Mouse (Mus musculus) layer of hippocampus, adult 2 months (tissue): ENCODE measurements around the gene Slc12a7. TPM values are rescaled to one million over a fixed set of nuclear protein-coding genes. Genes with fewer than 3 reads are reported as not detected.
"Not testable (repeated sequence)": the region's sequence is repeated elsewhere in the genome, so short reads cannot be mapped to it uniquely, and the experiment has no call there.

Source experiments
- DNase-seq, 2 experiments: peaks; one replicate each; pipeline ENCODE4 v3.0.0; 2022; ENCODE audit warnings: low spot score in 2 of 2
- H3K27ac ChIP-seq: fragments of 200-600 bp; 2 replicates; pipeline ENCODE4 v1.8.1; 2022
- H3K4me3 ChIP-seq: fragments of 200-600 bp; 2 replicates; pipeline ENCODE4 v1.8.1; 2022; ENCODE audit warnings: mild to moderate bottlenecking
- CTCF ChIP-seq: fragments of 200-600 bp; conservative IDR thresholded peaks from 2 replicates; pipeline ENCODE4 v1.8.1; 2022; ENCODE audit warnings: antibody characterized with exemption, mild to moderate bottlenecking, moderate library complexity
- total RNA-seq, 2 experiments: library from RNA; stranded (reverse); gene quantifications; 2 replicates each; pipeline ENCODE4 v1.2.3; 2021

Gene Slc12a7
- total RNA-seq, 2 experiments from 2014 or later = 7.0 to 8.7 TPM

- Histone ChIP-seq H3K27ac (no peak overlapping the region), H3K4me3 (no peak overlapping the region)
- no peak for DNase-seq
- no peak for TF ChIP-seq CTCF
These were observed 2.0 kb upstream of the Slc12a7 start for GRCm38 (mm10) chr13:73730913-73731312.

GRCm38 (mm10) chr13:73732235-73732634 is 659 bp upstream of the Slc12a7 start:
- no peak overlapping the region for H3K4me3 ChIP-seq
- H3K27ac ChIP-seq = no peak overlapping the region
- no peak for DNase-seq
- no peak for TF ChIP-seq CTCF

- Histone ChIP-seq H3K4me3 (no peak overlapping the region), H3K27ac (no peak overlapping the region)
- TF ChIP-seq CTCF = no peak
- DNase-seq = no peak
These were observed 1.5 kb downstream of the Slc12a7 start for GRCm38 (mm10) chr13:73734379-73734778.

- Histone ChIP-seq H3K27ac (no peak overlapping the region), H3K4me3 (no peak overlapping the region)
- no peak for TF ChIP-seq CTCF
- no peak for DNase-seq
These were observed 2.4 kb downstream of the Slc12a7 start for GRCm38 (mm10) chr13:73735270-73735669.

- no peak for TF ChIP-seq CTCF
- DNase-seq = no peak
- Histone ChIP-seq H3K4me3 (no peak overlapping the region), H3K27ac (no peak overlapping the region)
These were observed 3.0 kb downstream of the Slc12a7 start for GRCm38 (mm10) chr13:73735928-73736327.

- no peak overlapping the region for H3K4me3 ChIP-seq
- no peak for TF ChIP-seq CTCF
- no peak for DNase-seq
- H3K27ac ChIP-seq = no peak overlapping the region
These were observed 4.0 kb downstream of the Slc12a7 start for GRCm38 (mm10) chr13:73736943-73737342.

GRCm38 (mm10) chr13:73740399-73740944 is 7.6 kb downstream of the Slc12a7 start:
- H3K27ac ChIP-seq, H3K4me3 ChIP-seq, DNase-seq: not testable (repeated sequence)

GRCm38 (mm10) chr13:73742944-73743343 is 10.1 kb downstream of the Slc12a7 start:
- TF ChIP-seq CTCF = no peak
- Histone ChIP-seq H3K27ac (no peak overlapping the region), H3K4me3 (no peak overlapping the region)
- DNase-seq = no peak

GRCm38 (mm10) chr13:73743662-73744061 is 10.8 kb downstream of the Slc12a7 start:
- DNase-seq = no peak

GRCm38 (mm10) chr13:73748663-73749440 is 16.0 kb downstream of the Slc12a7 start:
- TF ChIP-seq CTCF = peak; percentile 38
- H3K4me3 ChIP-seq = no peak overlapping the region
- DNase-seq = no peak
- H3K27ac ChIP-seq = no peak overlapping the region

More at GRCm38 (mm10) chr13:73743662-73744061, 10.8 kb downstream of the Slc12a7 start:
- no peak for TF ChIP-seq CTCF
- no peak overlapping the region for H3K4me3 ChIP-seq
- no peak overlapping the region for H3K27ac ChIP-seq

- no peak for DNase-seq
- no peak for TF ChIP-seq CTCF
- H3K27ac ChIP-seq = no peak overlapping the region
- no peak overlapping the region for H3K4me3 ChIP-seq
These were observed 17.5 kb downstream of the Slc12a7 start for GRCm38 (mm10) chr13:73750435-73750834.

- no peak for TF ChIP-seq CTCF
- Histone ChIP-seq H3K27ac (no peak overlapping the region), H3K4me3 (no peak overlapping the region)
- no peak for DNase-seq
These were observed 18.4 kb downstream of the Slc12a7 start for GRCm38 (mm10) chr13:73751284-73751683.

- DNase-seq = no peak
- no peak for TF ChIP-seq CTCF
- H3K27ac ChIP-seq = no peak overlapping the region
These were observed 22.9 kb downstream of the Slc12a7 start for GRCm38 (mm10) chr13:73755809-73756208.

GRCm38 (mm10) chr13:73756916-73757315 is 24.0 kb downstream of the Slc12a7 start:
- TF ChIP-seq CTCF = no peak
- H3K4me3 ChIP-seq = no peak overlapping the region
- DNase-seq = no peak
- H3K27ac ChIP-seq = no peak overlapping the region

More at GRCm38 (mm10) chr13:73755809-73756208, 22.9 kb downstream of the Slc12a7 start:
- no peak overlapping the region for H3K4me3 ChIP-seq
